Mouse (Mus musculus): ENCODE measurements at regions not wholly inside any gene's neighbourhood (a gene's known extent, or its start where the extent isn't known, plus 50 kb on each side); places are given as distances from the start of the nearest gene placed in this dataset.
"Not testable (repeated sequence)": the region's sequence is repeated elsewhere in the genome, so short reads cannot be mapped to it uniquely, and the experiment has no call there.

GRCm38 (mm10) chr16:12638971-12639640 lies 470.4 kb upstream of the Ercc4 start:
- no peak for DNase-seq (ENCODE audit: low spot score)
- no peaks in the 10 kb centered on the region for H3K27me3 ChIP-seq (ENCODE audit: control insufficient read depth, insufficient read depth, low read length)
- no peaks in the 10 kb centered on the region for H3K4me1 ChIP-seq (replicated peaks; ENCODE audit: control insufficient read depth, insufficient read depth, low read length)
- H3K9me3 ChIP-seq (ENCODE audit: control insufficient read depth, low read length) = no peaks in the 10 kb centered on the region
- H3K9ac ChIP-seq = no peak overlapping the region
- H3K4me3 ChIP-seq (replicated peaks; ENCODE audit: low read length) = no peak overlapping the region
- H3K27ac ChIP-seq = no peak overlapping the region
- no peak for ATAC-seq (ENCODE audit: low FRiP score)
- H3K4me2 ChIP-seq (replicated peaks) = no peak overlapping the region
- no peaks in the 10 kb centered on the region for H3K36me3 ChIP-seq (replicated peaks; ENCODE audit: control insufficient read depth, insufficient read depth)
- 61% methylated on average over 1 of the region's 1 CpGs for WGBS

DNA sequence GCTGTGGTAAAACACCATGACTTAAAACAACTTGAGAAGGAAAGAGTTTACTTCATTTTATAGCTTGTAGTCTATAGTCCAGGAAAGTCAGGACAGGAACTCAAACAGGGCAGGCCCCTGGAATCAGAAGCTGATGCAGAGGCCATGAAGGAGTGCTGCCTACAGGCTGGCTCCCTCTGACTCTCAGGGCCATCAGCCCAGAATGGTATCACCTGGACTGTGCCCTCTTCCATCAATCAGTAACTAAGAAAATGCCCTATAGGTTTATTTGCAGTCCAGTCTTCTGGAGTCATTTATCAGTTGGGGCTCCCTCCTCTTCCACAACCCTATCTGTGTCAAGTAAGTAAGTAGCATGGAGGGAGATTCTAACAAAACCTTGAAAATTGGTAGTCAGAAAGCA lies 466.4 kb upstream of the Ercc4 start:
- Histone ChIP-seq H3K36me3 (replicated peaks; ENCODE audit: control insufficient read depth, insufficient read depth) (no peaks in the 10 kb centered on the region), H3K27ac (no peak overlapping the region), H3K9ac (no peak overlapping the region), H3K4me1 (replicated peaks; ENCODE audit: control insufficient read depth, insufficient read depth, low read length) (no peaks in the 10 kb centered on the region), H3K27me3 (ENCODE audit: control insufficient read depth, insufficient read depth, low read length) (no peaks in the 10 kb centered on the region), H3K4me2 (replicated peaks) (no peak overlapping the region), H3K9me3 (ENCODE audit: control insufficient read depth, low read length) (no peaks in the 10 kb centered on the region), H3K4me3 (replicated peaks; ENCODE audit: low read length) (no peak overlapping the region)
- ATAC-seq (ENCODE audit: low FRiP score) (no peak), DNase-seq (ENCODE audit: low spot score) (no peak)

- no peak overlapping the region for H3K27ac ChIP-seq
- no peaks in the 10 kb centered on the region for H3K4me1 ChIP-seq (replicated peaks; ENCODE audit: control insufficient read depth, insufficient read depth, low read length)
- H3K4me3 ChIP-seq (replicated peaks; ENCODE audit: low read length) = no peak overlapping the region
- DNase-seq (ENCODE audit: low spot score) (no peak), ATAC-seq (ENCODE audit: low FRiP score) (no peak)
- no peaks in the 10 kb centered on the region for H3K27me3 ChIP-seq (ENCODE audit: control insufficient read depth, insufficient read depth, low read length)
- 76% methylated on average over 2 of the region's 2 CpGs for WGBS
- no peak overlapping the region for H3K4me2 ChIP-seq (replicated peaks)
- no peak overlapping the region for H3K9ac ChIP-seq
- H3K9me3 ChIP-seq (ENCODE audit: control insufficient read depth, low read length) = no peaks in the 10 kb centered on the region
- no peaks in the 10 kb centered on the region for H3K36me3 ChIP-seq (replicated peaks; ENCODE audit: control insufficient read depth, insufficient read depth)
Measured at GRCm38 (mm10) chr16:12644621-12645020, 464.9 kb upstream of the Ercc4 start.

DNA sequence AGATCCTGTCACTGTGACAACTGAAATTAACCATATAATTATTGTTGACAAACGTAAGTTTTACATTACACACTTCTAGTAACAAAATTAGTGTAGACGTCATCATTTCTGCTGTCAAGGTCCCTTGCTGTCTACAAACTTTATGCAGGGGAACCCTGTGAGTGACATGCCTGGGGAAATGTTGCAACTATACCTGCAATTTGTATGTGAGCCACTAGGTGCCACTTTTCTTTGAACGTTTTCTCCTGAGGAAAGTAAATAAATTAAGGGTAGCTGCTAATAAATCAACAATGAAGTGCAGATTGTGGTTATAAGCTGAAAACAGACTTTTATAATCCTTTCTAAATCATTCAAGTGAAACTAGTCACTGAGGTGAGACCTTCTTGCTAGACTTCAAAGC lies 457.3 kb upstream of the Ercc4 start:
- no peak overlapping the region for H3K9ac ChIP-seq
- DNase-seq (ENCODE audit: low spot score) (no peak), ATAC-seq (ENCODE audit: low FRiP score) (no peak)
- no peaks in the 10 kb centered on the region for H3K36me3 ChIP-seq (replicated peaks; ENCODE audit: control insufficient read depth, insufficient read depth)
- H3K4me3 ChIP-seq (replicated peaks; ENCODE audit: low read length) = no peak overlapping the region
- no peaks in the 10 kb centered on the region for H3K27me3 ChIP-seq (ENCODE audit: control insufficient read depth, insufficient read depth, low read length)
- no peak overlapping the region for H3K4me2 ChIP-seq (replicated peaks)
- 83% methylated on average over 3 of the region's 3 CpGs for WGBS
- no peaks in the 10 kb centered on the region for H3K4me1 ChIP-seq (replicated peaks; ENCODE audit: control insufficient read depth, insufficient read depth, low read length)
- no peaks in the 10 kb centered on the region for H3K9me3 ChIP-seq (ENCODE audit: control insufficient read depth, low read length)
- no peak overlapping the region for H3K27ac ChIP-seq

- not testable (repeated sequence) for H3K27me3 ChIP-seq (ENCODE audit: control insufficient read depth, insufficient read depth, low read length); H3K4me3 ChIP-seq (replicated peaks; ENCODE audit: low read length); DNase-seq (ENCODE audit: low spot score); H3K27ac ChIP-seq; H3K9me3 ChIP-seq (ENCODE audit: control insufficient read depth, low read length); H3K9ac ChIP-seq; H3K36me3 ChIP-seq (replicated peaks; ENCODE audit: control insufficient read depth, insufficient read depth); ATAC-seq (ENCODE audit: low FRiP score); H3K4me1 ChIP-seq (replicated peaks; ENCODE audit: control insufficient read depth, insufficient read depth, low read length); H3K4me2 ChIP-seq (replicated peaks)
- whole genome bisulfite sequencing = 88% methylated on average over 1 of the region's 1 CpGs
Measured at GRCm38 (mm10) chr16:12673656-12674055, 435.8 kb upstream of the Ercc4 start.

DNA sequence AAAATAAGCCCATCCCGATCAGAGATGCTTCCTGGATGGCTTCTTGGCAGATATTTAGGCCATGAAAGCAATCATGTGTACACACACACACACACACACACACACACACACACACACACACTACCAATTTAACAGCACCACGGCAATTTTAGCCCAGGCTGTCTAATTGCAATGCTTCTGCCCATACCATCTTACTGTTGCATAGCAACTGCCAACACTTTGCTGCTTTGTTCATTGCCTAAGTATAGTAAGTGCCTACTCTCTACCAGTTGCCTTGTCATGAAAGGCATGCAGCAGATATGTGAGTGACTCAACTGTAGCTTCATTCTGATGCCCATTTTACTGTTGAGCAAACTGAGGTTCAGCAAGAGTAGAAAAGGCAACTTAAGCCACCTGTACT lies 428.0 kb upstream of the Ercc4 start:
- 77% methylated on average over 2 of the region's 2 CpGs for WGBS
- no peak overlapping the region for H3K4me2 ChIP-seq (replicated peaks)
- H3K36me3 ChIP-seq (replicated peaks; ENCODE audit: control insufficient read depth, insufficient read depth) = no peaks in the 10 kb centered on the region
- no peaks in the 10 kb centered on the region for H3K4me1 ChIP-seq (replicated peaks; ENCODE audit: control insufficient read depth, insufficient read depth, low read length)
- H3K27ac ChIP-seq = no peak overlapping the region
- H3K4me3 ChIP-seq (replicated peaks; ENCODE audit: low read length) = no peak overlapping the region
- no peaks in the 10 kb centered on the region for H3K9me3 ChIP-seq (ENCODE audit: control insufficient read depth, low read length)
- ATAC-seq (ENCODE audit: low FRiP score) (no peak), DNase-seq (ENCODE audit: low spot score) (no peak)
- H3K9ac ChIP-seq = no peak overlapping the region
- H3K27me3 ChIP-seq (ENCODE audit: control insufficient read depth, insufficient read depth, low read length) = no peaks in the 10 kb centered on the region

GRCm38 (mm10) chr16:12685816-12686215 lies 423.7 kb upstream of the Ercc4 start:
- DNase-seq (ENCODE audit: low spot score) = no peak
- Histone ChIP-seq H3K36me3 (replicated peaks; ENCODE audit: control insufficient read depth, insufficient read depth) (no peaks in the 10 kb centered on the region), H3K4me1 (replicated peaks; ENCODE audit: control insufficient read depth, insufficient read depth, low read length) (no peaks in the 10 kb centered on the region), H3K4me3 (replicated peaks; ENCODE audit: low read length) (no peak overlapping the region), H3K9ac (no peak overlapping the region), H3K9me3 (ENCODE audit: control insufficient read depth, low read length) (no peaks in the 10 kb centered on the region), H3K27me3 (ENCODE audit: control insufficient read depth, insufficient read depth, low read length) (no peaks in the 10 kb centered on the region), H3K4me2 (replicated peaks) (no peak overlapping the region), H3K27ac (no peak overlapping the region)
- ATAC-seq (ENCODE audit: low FRiP score) = no peak
- WGBS = 55% methylated on average over 3 of the region's 3 CpGs

DNA sequence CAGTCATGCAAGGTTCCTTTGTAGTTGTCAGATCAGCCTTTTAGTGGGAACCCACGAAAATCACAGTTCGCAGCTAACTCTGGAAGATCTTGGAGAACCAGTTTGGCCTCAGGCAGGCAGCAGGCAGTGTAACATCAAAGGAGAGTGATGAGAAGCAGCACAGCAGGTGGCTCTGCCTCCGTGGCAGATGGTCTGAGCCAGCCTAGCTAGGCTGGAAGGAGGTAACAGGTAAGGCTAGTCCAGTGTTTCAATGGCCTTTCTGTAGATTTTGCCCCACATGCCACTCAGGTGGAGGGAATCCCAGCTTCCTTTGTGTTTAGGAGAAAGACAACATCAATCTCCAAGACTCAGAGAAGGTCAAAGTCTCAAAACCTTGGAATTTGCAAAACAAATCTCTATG lies 417.7 kb upstream of the Ercc4 start:
- WGBS = 31% methylated on average over 3 of the region's 3 CpGs
- no peak overlapping the region for H3K27ac ChIP-seq
- H3K9ac ChIP-seq = no peak overlapping the region
- no peaks in the 10 kb centered on the region for H3K27me3 ChIP-seq (ENCODE audit: control insufficient read depth, insufficient read depth, low read length)
- no peak overlapping the region for H3K4me2 ChIP-seq (replicated peaks)
- H3K4me1 ChIP-seq (replicated peaks; ENCODE audit: control insufficient read depth, insufficient read depth, low read length) = no peaks in the 10 kb centered on the region
- no peak for DNase-seq (ENCODE audit: low spot score)
- ATAC-seq (ENCODE audit: low FRiP score) = no peak
- no peaks in the 10 kb centered on the region for H3K9me3 ChIP-seq (ENCODE audit: control insufficient read depth, low read length)
- no peaks in the 10 kb centered on the region for H3K36me3 ChIP-seq (replicated peaks; ENCODE audit: control insufficient read depth, insufficient read depth)
- H3K4me3 ChIP-seq (replicated peaks; ENCODE audit: low read length) = no peak overlapping the region

DNA sequence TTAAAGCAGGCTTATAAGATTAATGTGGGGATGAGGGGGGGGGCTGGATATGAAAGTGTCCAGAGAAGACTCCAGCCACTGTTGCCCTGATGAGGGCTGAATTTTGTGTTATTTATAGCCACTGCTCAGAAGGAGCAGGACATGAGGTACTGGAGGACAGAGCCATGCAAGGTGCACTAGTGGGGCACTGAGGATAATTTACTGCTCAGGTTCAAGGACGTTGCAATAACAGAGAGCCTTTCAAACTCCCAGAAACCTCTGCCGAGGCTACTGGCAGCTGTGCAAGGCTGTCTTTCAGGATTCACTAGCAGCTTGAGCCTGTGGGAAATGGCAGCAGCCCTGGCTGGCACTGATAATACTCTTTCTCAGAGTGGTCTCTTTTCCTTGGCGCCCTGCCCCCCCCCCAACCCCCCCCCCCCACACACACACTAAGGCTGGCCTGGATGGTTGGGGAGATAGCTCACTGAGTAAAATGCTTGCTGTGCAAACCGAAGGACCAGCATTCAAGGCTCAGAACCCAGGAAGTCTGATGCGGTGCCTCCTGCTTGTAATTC lies 416.7 kb upstream of the Ercc4 start:
- Histone ChIP-seq H3K4me2 (replicated peaks) (no peak overlapping the region), H3K36me3 (replicated peaks; ENCODE audit: control insufficient read depth, insufficient read depth) (no peaks in the 10 kb centered on the region), H3K27me3 (ENCODE audit: control insufficient read depth, insufficient read depth, low read length) (no peaks in the 10 kb centered on the region), H3K9me3 (ENCODE audit: control insufficient read depth, low read length) (no peaks in the 10 kb centered on the region), H3K4me3 (replicated peaks; ENCODE audit: low read length) (no peak overlapping the region), H3K4me1 (replicated peaks; ENCODE audit: control insufficient read depth, insufficient read depth, low read length) (no peaks in the 10 kb centered on the region), H3K27ac (no peak overlapping the region), H3K9ac (no peak overlapping the region)
- no peak for ATAC-seq (ENCODE audit: low FRiP score)
- 64% methylated on average over 5 of the region's 5 CpGs for WGBS
- no peak for DNase-seq (ENCODE audit: low spot score)

DNA sequence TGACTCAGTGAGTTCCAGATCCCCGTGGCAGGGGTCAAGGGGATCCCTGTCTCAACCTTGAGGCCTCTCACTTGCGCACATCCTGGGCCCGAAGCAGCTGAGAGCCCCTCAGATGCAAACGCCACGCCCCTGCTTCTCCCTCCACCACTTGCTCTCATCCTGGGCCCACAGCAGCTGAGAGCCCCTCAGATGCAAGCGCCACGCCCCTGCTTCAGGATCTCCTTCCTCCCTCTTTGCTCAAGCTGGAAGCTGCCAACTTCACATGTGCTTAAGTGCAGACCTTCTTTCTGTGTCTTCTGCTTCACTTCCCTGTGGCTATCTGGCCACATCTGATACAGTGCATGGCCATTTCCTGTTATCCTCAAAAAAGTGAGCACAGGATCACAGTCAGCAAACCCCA lies 416.1 kb upstream of the Ercc4 start:
- 78% methylated on average over 7 of the region's 7 CpGs for WGBS

More for the DNA sequence above, 416.1 kb upstream of the Ercc4 start:
- Histone ChIP-seq H3K27me3 (ENCODE audit: control insufficient read depth, insufficient read depth, low read length) (no peaks in the 10 kb centered on the region), H3K4me2 (replicated peaks) (no peak overlapping the region), H3K36me3 (replicated peaks; ENCODE audit: control insufficient read depth, insufficient read depth) (no peaks in the 10 kb centered on the region), H3K4me3 (replicated peaks; ENCODE audit: low read length) (no peak overlapping the region), H3K9me3 (ENCODE audit: control insufficient read depth, low read length) (no peaks in the 10 kb centered on the region), H3K4me1 (replicated peaks; ENCODE audit: control insufficient read depth, insufficient read depth, low read length) (no peaks in the 10 kb centered on the region), H3K9ac (no peak overlapping the region), H3K27ac (no peak overlapping the region)
- ATAC-seq (ENCODE audit: low FRiP score) = no peak
- DNase-seq (ENCODE audit: low spot score) = no peak
